Mouse (Mus musculus) kidney, adult 8-10 months (tissue): Measurements from ENCODE around the gene Rad18.
"Not testable (repeated sequence)": the region's sequence is repeated elsewhere in the genome, so short reads cannot be mapped to it uniquely, and the experiment has no call there.

Source experiments
- DNase-seq, 2 experiments: peaks; one replicate each; pipeline ENCODE4 v3.0.0; 2022

The Rad18 gene

GRCm38 (mm10) chr6:112696056-112696950 is at the start of gene Rad18:
Rad18 (minus strand) TSS chr6:112696686.
- DNase-seq = peak; percentile 72 to 80

DNA sequence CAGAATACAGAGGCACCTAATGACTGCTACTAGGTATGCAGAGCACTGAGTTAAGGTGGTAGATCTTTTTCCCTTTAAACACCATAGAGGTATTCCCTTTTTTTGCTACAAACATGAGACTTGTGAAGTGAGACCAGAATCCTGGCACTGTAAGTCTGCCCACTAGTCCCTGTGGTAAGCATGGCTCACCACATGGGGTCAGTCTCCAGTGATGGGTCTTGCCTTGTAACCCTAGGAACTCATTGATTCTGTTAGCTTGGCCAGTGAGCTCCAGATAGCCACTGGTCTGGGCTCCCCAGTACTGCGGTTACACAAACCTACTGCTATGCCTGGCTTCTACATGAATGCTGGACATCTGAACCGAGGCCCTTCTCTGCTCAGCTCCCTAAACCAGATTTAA is 45.8 kb upstream of the Rad18 start:
- no peak for DNase-seq

DNA sequence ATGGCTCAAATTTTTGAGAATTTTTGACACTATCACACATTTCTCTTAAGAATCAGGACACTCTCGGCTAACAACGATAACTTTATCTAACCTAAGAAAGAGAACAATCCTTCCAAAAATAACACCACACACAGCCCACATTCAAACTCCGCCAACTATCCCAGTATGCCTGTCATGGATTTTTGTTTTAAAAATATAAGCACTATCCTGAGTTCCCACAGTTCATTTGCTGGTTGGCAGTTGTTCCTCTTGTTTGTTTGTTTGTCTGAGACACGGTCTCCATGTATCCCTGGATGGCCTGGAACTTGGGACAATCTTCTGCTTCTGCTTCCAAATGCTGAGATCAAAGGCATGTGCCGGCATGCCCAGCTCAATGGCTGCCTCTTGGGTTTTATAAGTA is 45.3 kb upstream of the Rad18 start:
- no peak for DNase-seq

GRCm38 (mm10) chr6:112739635-112740034 is 43.1 kb upstream of the Rad18 start:
- DNase-seq = no peak

DNA sequence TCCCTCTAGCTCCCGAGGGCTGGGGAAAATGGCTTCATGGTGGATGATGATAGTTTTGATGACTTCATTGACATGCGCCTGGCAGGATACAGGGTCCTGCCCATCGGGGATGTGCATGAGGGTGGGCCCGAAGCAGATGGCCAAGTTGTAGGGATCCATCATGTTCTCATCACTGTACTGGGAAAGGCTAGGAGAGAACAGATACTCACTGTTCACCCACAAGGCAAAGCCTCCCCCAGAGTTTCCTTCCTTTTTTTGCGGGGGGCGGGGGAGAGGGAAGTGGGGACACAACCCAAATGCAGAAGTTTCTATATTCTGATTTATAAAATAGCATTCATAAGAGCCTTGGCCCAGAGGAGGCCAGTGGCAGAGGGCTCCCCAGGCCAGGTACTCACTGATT is 42.4 kb upstream of the Rad18 start:
- no peak for DNase-seq

- no peak for DNase-seq
These were observed 40.0 kb upstream of the Rad18 start for GRCm38 (mm10) chr6:112736471-112736870.

DNA sequence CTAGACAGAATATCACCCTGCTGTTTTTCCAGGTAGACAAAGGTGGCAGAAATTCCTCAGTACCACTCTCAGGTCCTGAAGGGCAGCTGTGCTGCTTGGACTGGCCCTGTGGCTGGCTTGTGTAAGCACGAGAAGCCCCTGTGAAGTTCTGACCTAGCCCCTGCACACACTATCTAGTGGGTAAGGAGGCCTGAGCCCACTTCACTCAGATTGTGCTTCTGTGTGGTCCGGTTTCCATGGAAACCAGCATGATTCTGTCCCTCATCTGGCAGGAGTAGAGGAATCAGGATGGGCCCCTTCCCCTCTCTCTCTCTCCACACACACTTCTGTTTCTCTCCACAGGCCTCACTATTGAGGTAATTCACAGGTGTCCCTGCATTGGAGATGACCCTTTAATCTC is 38.6 kb upstream of the Rad18 start:
- no peak for DNase-seq

DNA sequence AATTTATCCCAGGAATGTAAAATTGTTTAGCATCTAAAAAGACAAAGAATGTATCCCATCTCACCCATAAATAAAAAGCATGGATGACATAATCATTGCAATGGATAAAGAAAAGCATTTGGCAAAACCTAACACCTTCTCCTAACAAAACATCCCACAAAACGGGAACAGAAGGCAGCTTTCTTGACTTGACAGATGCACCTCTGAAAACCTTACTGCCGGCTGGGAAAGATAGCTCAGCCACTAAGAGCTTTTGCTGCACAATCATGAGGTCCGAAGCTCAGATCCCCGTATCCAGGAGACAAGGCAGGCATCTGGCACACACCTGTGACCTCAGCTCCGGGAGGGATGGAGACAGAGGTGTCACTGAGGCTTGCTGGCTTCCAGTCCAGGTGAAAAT is 37.5 kb upstream of the Rad18 start:
- DNase-seq = no peak

- no peak for DNase-seq
These were observed 35.9 kb upstream of the Rad18 start for GRCm38 (mm10) chr6:112732434-112732833.

GRCm38 (mm10) chr6:112731386-112731785 is 34.9 kb upstream of the Rad18 start:
- no peak for DNase-seq

GRCm38 (mm10) chr6:112728760-112729422 is 32.4 kb upstream of the Rad18 start:
- DNase-seq = peak; percentile 43 to 69

GRCm38 (mm10) chr6:112725468-112725867 is 29.0 kb upstream of the Rad18 start:
- no peak for DNase-seq

- no peak for DNase-seq
These were observed 24.1 kb upstream of the Rad18 start for GRCm38 (mm10) chr6:112720409-112721080.

- DNase-seq = no peak
These were observed 23.5 kb upstream of the Rad18 start for GRCm38 (mm10) chr6:112719983-112720382.

GRCm38 (mm10) chr6:112717168-112717567 is 20.7 kb upstream of the Rad18 start:
- peak; percentile 17 to 20 for DNase-seq

DNA sequence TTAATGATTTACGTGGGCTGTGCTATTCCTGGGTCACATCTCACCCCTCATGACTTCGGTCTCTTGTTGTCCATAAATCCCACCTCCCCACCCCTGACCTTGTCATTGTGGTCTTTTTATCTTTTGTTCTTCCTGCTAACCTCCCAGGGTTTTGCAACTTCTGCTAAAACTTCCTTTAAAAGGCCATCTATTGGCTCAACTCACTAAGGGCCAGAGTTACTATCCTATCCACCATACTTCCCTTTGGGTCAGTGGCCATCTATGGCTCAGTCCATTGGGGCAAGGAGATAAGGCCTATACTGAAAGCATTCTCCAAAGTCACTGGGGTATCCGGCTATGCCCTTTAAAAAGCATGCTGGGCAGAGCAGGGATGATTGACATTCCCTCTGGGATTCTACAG is 17.5 kb upstream of the Rad18 start:
- DNase-seq = no peak

GRCm38 (mm10) chr6:112702296-112702695 is 5.8 kb upstream of the Rad18 start:
- DNase-seq = not testable (repeated sequence)

- peak; percentile 23 to 39 for DNase-seq
These were observed 3.9 kb upstream of the Rad18 start for GRCm38 (mm10) chr6:112700392-112700791.

DNA sequence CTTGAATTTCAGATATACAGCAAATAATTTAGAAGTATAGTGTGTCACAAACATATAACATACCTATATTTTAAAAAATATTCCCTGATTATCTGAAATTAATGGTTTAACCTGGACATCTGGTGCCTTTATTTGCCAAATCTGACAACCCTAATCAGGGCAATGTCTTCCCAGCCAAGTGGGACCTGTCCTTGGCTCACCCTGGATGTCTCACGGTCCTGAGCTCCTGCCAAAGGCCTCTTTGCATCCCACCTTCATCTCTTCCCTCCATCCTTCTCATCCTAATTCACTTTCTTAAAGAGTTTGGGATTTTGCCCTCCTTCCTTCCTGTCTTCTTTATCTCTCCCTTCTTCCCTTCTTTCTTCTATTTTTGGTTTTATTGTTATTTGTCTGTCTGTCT is 2.6 kb upstream of the Rad18 start:
- DNase-seq = no peak

DNA sequence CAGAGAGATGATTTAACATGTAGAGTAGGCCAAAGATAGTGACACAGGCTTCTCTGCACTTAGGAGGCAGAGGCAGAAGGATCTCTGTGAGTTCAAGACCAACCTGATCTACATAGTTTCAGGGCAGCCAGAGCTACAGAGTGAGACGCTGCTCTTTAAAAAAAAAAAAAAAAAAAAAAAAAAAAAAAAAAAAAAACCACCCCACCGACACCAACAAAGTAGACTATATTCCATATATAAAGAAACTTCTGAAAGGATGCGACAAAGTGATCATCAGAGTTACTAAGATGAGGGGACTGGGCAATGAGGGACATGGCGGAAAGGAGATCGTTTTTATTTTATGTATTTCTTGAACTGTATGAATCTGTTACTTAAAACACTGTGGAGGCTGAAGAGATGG is 2.0 kb downstream of the Rad18 start:
- no peak for DNase-seq

GRCm38 (mm10) chr6:112691523-112691922 is 5.0 kb downstream of the Rad18 start:
- no peak for DNase-seq

GRCm38 (mm10) chr6:112688033-112688432 is 8.5 kb downstream of the Rad18 start:
- no peak for DNase-seq

DNA sequence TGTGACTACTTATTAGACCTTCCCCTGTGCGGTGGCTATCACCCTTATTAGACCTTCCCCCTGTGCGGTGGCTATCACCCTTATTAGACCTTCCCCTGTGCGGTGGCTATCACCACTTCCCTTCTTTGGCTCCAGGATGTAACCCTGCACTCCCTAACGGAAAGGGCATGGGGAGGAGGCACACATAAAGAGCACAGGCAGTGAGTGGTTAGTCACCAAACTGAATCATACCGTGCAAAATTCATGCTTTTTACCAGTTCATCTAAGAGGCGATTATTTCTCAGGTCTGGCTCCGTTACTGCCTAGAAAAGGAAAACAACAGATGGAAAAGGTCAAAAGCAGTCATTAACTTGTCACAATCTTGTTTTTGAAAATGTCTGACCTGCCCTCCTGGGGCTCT is 10.0 kb downstream of the Rad18 start:
- no peak for DNase-seq

- DNase-seq = no peak
These were observed 12.4 kb downstream of the Rad18 start for GRCm38 (mm10) chr6:112684065-112684464.
